Mouse (Mus musculus) heart, postnatal 0 days (tissue): ENCODE results near the gene Gimap1.

Experiments
- CTCF ChIP-seq: IDR thresholded peaks from 2 replicates; pipeline ENCODE4 v1.5.1; 2016; ENCODE audit warnings: antibody characterized with exemption, control low read depth, low read depth
- EP300 ChIP-seq: IDR thresholded peaks from 2 replicates; pipeline ENCODE4 v1.6.1; 2016; ENCODE audit warnings: antibody characterized with exemption, low read depth

- TF ChIP-seq CTCF (no peak), EP300 (peak; percentile 99)
Observed at GRCm38 (mm10) chr6:48700251-48701075, 38.4 kb upstream of the Gimap1 start.
